Mouse (Mus musculus) inflammation-experienced regulatory T-cells, adult 6 months (primary cell): Measurements from ENCODE around the gene Tha1. TPM values are rescaled to one million over a fixed set of nuclear protein-coding genes. Genes with fewer than 3 reads are reported as not detected.
"Not testable (repeated sequence)": the region's sequence is repeated elsewhere in the genome, so short reads cannot be mapped to it uniquely, and the experiment has no call there.

Experiments
- ATAC-seq: one replicate; pipeline ENCODE4 v1.8.0; 2017
- polyA plus RNA-seq, 3 experiments: library from polyadenylated mRNA; unstranded; fragments of 100-300 nt; shearing (Covaris generic); gene quantifications; one replicate each; pipeline ENCODE4 v1.2.1; 2017

Gene Tha1
- polyA plus RNA-seq, 3 experiments from 2014 or later, result 8.5 to 12.7 (median 9.3) TPM

DNA sequence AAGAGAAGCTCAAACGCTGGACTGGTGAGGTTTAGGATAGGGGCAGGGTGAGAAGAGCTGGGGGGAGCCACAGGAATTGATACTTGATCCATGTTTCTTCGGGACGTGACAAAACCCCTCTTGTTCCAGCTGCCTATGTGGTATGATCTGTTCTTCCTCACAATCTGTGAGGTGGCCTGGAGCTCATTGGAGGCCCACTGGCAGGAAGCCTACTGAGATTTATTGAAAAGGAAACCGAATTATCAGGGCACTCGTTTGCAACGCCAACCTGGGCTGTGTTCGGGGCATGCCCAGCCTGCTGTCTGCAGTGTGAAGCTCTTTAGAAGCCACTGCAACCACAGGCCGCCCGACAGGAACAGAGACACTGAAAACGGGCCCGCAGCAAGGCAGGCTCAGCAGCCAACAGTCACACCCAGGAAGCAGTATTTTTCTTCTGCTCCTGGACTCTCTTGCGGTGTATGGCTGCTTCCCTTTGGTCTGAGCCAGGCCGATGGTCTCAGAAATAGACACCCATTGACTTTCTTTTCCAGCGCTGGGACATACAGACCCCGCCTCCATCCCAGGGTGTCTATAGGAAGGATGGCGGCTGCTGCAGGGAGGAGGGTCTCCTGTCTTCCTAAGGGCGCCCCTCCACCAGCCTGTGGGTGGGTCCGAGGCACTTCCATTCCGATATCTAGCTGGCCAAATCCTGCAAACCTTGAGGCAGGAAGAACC is 24.9 kb downstream of the Tha1 start:
- peak; percentile 65 for ATAC-seq

- no peak for ATAC-seq
These were observed 25.6 kb downstream of the Tha1 start for GRCm38 (mm10) chr11:117847593-117848215.

- ATAC-seq, result no peak
These were observed 26.6 kb downstream of the Tha1 start for GRCm38 (mm10) chr11:117846640-117847039.

- no peak for ATAC-seq
These were observed 27.6 kb downstream of the Tha1 start for GRCm38 (mm10) chr11:117845651-117846050.

DNA sequence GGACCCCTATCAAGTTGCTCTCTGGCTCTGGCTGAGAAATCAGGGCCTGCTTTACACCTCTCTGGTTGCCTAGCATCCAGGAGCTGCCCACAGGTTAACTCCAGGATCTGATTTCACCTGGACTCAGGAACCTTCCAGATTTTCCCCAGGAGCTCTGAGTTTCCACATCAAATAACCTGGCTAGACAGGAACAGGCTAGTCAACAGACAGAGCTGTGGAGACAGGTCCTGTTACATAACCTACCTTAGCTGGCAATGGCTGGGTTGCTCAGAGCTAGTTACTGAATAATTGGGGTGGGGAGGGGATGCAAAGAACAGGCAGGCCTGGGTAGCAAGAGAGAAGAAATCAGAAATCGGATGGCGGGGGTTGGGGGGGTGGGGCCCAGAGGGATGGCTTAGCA is 28.3 kb downstream of the Tha1 start:
- no peak for ATAC-seq

GRCm38 (mm10) chr11:117843434-117843833 is 29.8 kb downstream of the Tha1 start:
- no peak for ATAC-seq

GRCm38 (mm10) chr11:117840910-117841309 is 32.4 kb downstream of the Tha1 start:
- ATAC-seq, result no peak

DNA sequence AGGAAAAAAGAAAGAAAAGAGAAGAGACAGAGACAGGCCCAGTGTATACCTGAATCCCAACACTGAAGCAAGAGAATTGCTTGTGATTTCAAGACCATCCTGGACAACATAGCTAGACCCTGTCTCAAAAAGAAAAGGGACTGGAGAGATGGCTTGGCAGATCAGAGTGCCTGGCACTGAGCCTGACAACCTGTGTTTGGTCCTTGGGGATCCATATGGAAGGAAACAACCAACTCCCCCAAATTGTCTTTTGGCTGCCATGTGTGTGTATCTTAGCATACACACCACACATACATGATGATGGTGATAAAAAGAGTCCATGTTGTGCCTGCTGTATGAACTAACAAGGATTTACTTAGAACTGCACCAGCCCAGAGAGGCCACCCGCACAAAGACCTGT is 34.3 kb downstream of the Tha1 start:
- ATAC-seq, result no peak

GRCm38 (mm10) chr11:117838572-117838971 is 34.7 kb downstream of the Tha1 start:
- no peak for ATAC-seq

DNA sequence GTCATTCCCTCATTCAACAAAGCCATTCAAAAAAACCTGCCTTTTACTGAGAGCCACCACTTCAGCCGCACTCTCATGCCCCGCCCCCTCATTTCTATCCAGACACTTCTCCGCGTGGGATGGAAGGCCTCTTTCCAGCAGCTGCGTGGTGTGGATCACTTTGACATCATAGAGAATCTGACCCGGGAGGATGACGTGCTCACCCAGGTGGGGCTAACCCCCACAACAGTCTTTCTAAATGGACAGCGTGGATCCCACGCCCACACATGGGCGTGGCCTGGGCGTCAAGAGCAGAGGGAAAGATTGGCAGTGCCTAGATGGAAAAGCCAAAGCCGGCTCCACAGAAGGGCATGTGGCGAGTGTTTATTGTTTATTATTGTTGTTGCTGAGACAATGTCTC is 37.0 kb downstream of the Tha1 start:
- ATAC-seq, result no peak

- no peak for ATAC-seq
These were observed 39.2 kb downstream of the Tha1 start for GRCm38 (mm10) chr11:117834086-117834485.

GRCm38 (mm10) chr11:117833509-117833908 is 39.8 kb downstream of the Tha1 start:
- not testable (repeated sequence) for ATAC-seq

DNA sequence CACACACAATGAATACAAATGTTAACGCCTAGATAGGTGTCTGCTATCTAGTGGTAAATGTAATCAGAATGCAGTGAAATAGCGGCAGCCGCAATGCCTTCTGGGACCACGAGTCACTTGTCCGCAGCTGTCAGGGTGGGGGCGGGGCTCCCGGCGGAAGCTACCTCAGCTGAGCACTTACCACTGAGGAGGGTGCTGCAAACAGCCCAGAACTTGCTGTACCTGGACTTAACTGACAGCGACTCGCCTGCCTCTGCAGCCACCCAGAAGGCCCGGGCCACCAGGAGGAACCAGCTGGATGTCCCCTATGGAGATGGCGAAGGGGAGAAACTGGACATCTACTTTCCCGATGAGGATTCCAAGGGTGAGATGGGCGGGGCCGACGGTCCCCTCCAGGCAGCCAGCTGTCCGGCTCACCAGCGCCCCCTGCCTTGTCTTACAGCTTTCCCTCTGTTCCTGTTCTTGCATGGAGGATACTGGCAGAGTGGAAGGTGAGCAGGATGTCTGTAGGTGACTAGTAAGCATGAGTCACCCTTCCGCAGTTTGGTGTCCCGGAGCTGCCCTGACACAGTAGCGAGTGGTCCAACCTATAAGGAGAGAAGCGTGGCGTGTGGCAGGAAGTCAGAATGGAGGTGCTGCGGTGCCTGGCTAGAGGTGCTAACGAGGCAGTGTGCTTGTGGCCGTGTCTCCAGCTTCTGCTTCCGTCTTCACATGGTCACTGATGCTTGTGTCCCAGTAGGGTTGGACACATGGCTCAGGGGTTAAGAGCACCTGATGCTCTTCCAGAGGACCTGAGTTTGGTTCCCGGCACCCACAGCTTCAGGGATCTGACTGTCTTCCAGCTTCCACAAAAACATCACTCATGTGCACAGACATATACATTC is 41.0 kb downstream of the Tha1 start:
- ATAC-seq, result peak; percentile 90

GRCm38 (mm10) chr11:117830401-117830800 is 42.9 kb downstream of the Tha1 start:
- no peak for ATAC-seq

- no peak for ATAC-seq
These were observed 43.5 kb downstream of the Tha1 start for GRCm38 (mm10) chr11:117829671-117830215.

- no peak for ATAC-seq
These were observed 44.2 kb downstream of the Tha1 start for GRCm38 (mm10) chr11:117828888-117829604.

- peak; percentile 49 for ATAC-seq
These were observed 45.0 kb downstream of the Tha1 start for GRCm38 (mm10) chr11:117828149-117828887.

- ATAC-seq, result no peak
These were observed 45.9 kb downstream of the Tha1 start for GRCm38 (mm10) chr11:117827386-117827785.

DNA sequence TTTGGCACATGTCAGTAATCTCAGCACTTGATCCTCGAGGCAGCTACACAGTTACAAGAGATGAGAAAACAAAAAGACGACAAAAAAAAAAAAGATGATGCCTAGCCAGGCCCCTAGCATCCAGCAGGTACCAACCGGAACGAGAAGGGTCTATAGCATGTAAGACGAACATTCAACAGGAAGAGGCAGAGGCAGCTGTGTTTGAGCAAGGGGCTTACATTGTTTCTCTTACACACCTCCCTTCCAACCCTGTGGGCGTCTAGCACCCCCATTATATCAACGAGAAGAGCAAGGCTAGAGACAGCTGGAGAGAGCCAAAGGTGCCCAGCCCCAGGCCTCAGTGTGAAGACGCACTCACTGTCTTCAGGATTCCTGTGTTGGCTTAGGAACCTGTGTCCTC is 46.4 kb downstream of the Tha1 start:
- ATAC-seq, result no peak

DNA sequence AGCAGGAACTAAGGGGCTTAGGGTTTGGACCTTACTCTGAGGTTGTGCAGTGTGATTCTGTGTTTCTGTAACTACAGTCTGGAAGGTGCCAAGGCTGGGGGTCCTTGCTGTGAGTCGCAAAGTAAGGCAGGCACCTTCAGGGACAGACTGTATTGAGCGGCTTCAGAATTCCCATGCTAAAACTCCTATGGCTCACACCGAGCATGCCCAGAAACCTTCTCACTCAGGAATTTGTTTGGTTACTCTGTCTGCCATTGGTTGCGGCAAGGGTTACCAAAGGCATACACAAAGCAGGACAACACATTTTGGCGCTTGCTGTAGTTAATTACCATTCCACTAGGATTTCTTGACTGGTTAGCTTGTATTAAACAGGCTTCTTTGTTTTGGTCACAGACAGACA is 47.1 kb downstream of the Tha1 start:
- ATAC-seq, result no peak

GRCm38 (mm10) chr11:117825333-117826101 is 47.8 kb downstream of the Tha1 start, which contains the start of the genes Afmid and Tk1:
Gene Afmid (plus strand): TSS chr11:117825924.
Gene Tk1 (minus strand): TSS chr11:117826092.
- peak; percentile 38 for ATAC-seq
